Mouse (Mus musculus) thymus, adult 2 months (tissue): Measurements from ENCODE around the gene Calhm2.

Source experiments
- CTCF ChIP-seq: fragments of 200-500 bp; IDR thresholded peaks from 2 replicates; pipeline ENCODE4 v1.5.1; 2012; ENCODE audit warnings: mild to moderate bottlenecking, control low read depth, low read length, moderate library complexity, borderline replicate concordance; ENCODE audit not compliant: control insufficient read depth, poor library complexity, insufficient read depth; ENCODE audit errors: extremely low read depth
- POLR2A ChIP-seq: fragments of 200-500 bp; IDR thresholded peaks from 2 replicates; pipeline ENCODE4 v1.6.1; 2012; ENCODE audit warnings: mild to moderate bottlenecking, low read length, control low read depth, moderate library complexity; ENCODE audit not compliant: control insufficient read depth, poor library complexity, insufficient read depth; ENCODE audit errors: extremely low read depth

- TF ChIP-seq CTCF: no peak
- no peak for TF ChIP-seq POLR2A
Measured at GRCm38 (mm10) chr19:47184736-47185135, 46.6 kb upstream of the Calhm2 start.
